Mouse (Mus musculus) urinary bladder, postnatal 4 days (tissue): ENCODE measurements at regions not wholly inside any gene's neighbourhood (a gene's known extent, or its start where the extent isn't known, plus 50 kb on each side); places are given as distances from the start of the nearest gene placed in this dataset.

ENCODE experiments used
- DNase-seq, 2 experiments: peaks; one replicate each; pipeline ENCODE4 v3.0.0; 2021 to 2022; ENCODE audit warnings: low spot score in 2 of 2

DNA sequence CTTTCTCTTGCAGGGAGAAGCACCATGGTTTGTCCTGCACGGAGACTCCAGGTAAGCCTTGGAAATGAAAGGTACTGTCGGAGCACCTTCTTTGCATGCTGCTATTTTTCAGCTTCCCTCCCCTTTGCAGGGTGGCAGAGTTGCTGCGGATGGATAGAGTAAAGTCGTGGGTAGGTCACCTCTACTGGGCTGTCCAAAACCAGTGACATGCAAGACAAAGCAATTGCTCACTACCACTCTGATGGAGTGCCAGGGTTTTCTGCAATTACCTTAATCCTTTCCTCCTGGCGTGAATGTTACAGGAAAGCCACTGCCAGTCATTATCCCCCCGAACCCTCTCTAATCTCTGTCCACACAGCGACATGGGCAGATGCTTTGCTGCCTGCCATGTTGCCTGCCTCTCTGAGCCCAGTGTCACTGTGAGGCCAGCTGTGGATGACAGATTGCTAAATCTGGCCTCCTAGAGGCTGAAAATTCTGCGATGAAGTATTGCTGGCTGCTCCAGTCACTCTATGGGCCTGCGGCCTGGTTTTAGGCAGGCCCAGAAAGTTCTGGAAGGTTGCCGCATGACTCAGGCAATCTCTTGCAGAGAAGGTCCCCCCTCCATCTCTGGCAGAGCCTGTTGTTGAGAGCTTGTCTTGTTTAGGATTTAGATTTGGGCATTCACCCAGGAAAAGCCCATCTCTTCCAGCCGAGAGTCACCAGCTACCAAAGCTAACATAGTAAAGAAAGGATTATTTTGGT lies 54.1 kb upstream of the Sod3 start:
- peak; percentile 55 to 75 for DNase-seq

GRCm38 (mm10) chr5:52296303-52296702 lies 67.3 kb upstream of the Sod3 start:
- DNase-seq: no peak

- no peak for DNase-seq
Measured at GRCm38 (mm10) chr5:52294466-52294865, 69.1 kb upstream of the Sod3 start.

DNA sequence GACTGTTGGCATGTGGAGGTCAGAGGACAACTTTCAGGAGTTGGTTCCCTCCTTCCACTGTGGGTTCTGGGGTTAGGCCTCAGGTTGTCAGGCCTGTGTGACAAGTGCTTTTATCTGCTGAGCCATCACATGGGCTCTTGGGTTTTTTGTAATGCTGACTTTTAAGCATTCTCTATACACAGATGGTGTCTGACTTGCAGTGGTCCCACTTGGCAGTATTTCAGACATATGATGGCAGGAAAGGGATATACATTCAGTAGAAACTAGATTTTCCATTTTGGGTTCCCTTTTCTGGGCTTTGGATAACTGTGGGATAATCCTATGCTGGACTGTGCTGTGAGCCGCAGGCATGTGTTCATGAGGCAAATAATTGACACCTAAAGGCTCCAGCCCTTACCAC lies 75.3 kb upstream of the Sod3 start:
- DNase-seq: no peak

DNA sequence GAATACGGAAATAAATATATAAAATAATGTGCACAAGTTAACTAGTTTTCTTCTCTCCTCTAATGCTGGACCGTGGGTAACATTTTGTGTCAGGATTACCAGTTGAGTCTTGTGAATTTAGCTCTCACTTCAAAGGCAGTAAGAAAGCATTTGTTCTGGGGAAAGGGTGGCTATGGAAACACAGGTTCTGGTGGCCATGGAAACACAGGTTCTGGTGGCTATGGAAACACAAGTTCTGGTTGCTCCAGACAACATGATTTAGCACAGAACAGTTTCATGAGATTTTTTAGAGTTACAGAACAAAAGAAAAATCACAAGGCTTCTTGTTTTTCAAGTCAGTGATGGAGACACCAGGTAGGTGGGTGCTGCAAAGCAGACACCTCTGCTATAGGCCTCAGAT lies 82.7 kb upstream of the Sod3 start:
- DNase-seq: no peak

DNA sequence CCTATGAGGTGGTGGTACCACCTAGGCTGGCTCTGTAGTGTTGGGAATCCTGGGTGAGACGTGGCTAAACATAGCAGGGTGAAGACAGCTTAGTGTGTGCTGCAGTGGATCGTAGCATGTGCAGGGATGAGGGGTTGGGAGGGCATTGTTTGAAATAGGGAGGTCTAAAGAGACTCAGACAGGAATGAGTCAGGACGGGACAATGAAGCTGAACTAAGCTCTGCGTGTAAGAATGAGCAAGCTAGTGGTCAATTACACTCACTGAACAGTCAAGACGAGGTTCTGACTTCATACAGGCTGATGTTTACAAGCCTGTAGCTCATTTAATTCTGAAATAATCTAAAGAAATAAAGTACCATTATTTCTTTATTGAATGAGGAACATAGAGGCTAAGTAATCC lies 85.5 kb upstream of the Sod3 start:
- no peak for DNase-seq

- DNase-seq: no peak
Measured at GRCm38 (mm10) chr5:52263214-52263613, 72.9 kb upstream of the Dhx15 start.

DNA sequence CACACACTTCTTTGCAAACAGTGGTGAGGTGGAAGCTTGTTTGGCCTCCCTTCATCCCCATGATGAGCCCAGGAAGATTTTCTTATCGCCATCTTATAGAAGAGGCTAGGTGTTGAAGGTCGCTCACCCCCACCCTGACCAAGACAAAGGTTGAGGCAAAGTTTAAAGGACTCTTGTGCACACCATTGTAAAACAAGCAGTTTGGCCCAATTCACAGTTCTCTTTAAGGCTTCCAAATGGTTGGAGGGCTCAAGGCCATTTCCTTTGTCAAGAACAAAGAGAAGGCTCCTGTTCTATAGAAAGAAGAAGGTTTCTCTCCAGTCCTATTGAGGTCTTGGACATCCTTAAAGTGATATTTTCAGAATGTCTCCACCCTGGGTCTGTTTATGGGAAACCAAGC lies 67.8 kb upstream of the Dhx15 start:
- no peak for DNase-seq

- DNase-seq: peak in 1 of 2 experiments; percentile 35
Measured at GRCm38 (mm10) chr5:52254602-52255071, 64.3 kb upstream of the Dhx15 start.

DNA sequence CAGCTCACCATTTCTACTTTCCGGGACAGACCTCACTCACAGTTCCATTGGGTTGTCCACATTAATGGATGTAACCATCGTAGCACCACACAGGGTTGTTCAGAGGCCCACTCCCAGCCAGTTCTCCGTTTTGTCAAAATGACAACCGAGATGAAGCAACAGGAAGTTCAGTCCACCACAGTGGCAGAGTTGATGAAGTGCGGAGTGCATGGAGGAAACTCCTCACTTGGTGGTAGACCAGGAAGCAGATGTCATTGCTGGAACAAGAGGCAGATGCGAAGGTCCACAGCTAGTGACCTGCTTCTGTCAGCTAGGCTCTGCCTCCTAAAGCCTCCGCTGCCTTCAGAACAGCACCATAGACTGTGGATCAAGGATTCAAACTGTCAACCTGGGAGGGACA lies 59.5 kb upstream of the Dhx15 start:
- no peak for DNase-seq

GRCm38 (mm10) chr5:52243931-52244330 lies 53.6 kb upstream of the Dhx15 start:
- no peak for DNase-seq

GRCm38 (mm10) chr5:52242414-52242813 lies 52.1 kb upstream of the Dhx15 start:
- no peak for DNase-seq

DNA sequence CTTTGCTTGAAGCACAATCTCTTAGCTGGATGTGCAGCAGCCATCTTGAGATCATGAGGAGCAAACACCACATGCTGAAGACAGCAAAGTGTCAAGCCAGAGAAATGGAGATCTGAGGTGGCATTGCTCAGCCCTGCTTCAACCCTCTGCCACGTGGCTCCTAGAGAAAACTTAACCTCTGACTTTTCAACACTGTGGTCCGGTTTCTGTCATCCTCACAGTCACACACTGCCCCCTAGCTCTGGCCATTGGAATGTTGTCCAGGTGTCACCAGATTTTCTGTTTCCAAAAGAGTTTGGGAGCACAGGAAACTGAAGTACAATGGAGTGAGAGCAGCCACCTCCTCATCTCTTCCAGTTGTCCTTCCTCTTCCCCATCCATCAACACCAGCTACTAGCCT lies 50.2 kb upstream of the Dhx15 start:
- no peak for DNase-seq
